Mouse (Mus musculus): Measurements from ENCODE around the gene Acacb. TPM values are rescaled to one million over a fixed set of nuclear protein-coding genes. Genes with fewer than 3 reads are reported as not detected.
A peak's percentile ranks its signal among the peaks of the same experiment; 100 is the strongest.

The Acacb gene
- 12.1 and 13.7 TPM in 2 replicates for polyA plus RNA-seq (2014; fragmentation: Nextera tagmentation; extraction: Ambion mirVana)

DNA sequence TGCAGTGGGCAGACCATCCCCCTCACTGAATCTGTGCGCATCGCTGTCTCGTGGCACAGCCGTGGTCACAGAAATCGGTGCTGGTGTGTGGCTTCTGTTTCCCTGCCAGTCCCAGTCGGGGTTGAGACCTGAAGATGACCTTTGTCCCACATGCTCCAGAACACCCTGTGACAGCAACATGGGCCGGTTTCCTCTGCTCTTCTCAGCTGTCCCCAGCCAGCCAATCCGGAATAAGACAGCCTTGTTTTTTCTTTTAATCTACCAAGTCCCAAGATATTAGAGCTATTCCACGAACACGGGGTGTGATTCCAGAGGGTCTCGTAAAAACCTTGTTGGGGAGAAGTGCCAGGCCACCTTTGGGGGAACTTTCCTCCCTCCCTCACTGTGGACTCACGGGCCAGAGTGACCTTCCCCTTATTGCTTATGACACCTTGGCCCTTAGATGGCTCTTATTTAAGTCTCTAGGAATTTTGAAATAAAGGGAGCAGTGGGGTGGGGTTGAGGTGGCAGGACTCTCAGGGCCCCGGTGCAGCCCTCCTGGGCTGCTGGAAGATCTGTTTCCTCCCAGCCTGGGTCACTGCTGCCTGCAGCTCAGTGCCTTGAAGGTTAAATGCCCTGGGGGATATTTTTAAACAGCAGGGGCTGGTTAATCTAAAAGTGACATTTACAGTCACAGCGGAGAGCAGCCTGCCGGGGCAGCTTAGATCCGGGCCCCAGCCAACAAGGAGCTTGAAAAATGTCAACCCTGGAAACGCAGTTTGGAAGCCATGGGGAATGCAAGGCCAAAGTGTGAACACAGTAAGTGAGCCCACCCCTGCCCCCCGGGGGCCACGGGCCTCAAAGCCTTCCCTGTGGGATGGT, at the start of gene Acacb:
Gene Acacb (plus strand): TSS at position 508 of the 861 bp plus-strand sequence.
- peak; percentile 60 for ATAC-seq (ENCODE audit: insufficient number of reproducible peaks, insufficient read depth, low FRiP score, low read depth)
- Histone ChIP-seq H3K27ac (replicated peaks in 1 of 2; ENCODE audit: control insufficient read depth in 1 of 2, insufficient read depth in 1 of 2, low read depth in 2 of 2, low read length in 2 of 2) (peak within 1 kb of the TSS; percentile 95 to 99), H3K36me3 (ENCODE audit: control insufficient read depth, insufficient read depth, low read length) (no peaks in the 10 kb centered on the region), H3K9ac (ENCODE audit: low read length) (peak within 1 kb of the TSS; percentile 84), H3K27me3 (ENCODE audit: control insufficient read depth, insufficient read depth, low read length) (no peaks in the 10 kb centered on the region), H3K4me2 (ENCODE audit: low read length) (peak within 1 kb of the TSS; percentile 66), H3K4me1 (ENCODE audit: control insufficient read depth in 2 of 2, insufficient read depth in 2 of 2, low read length in 2 of 2) (peaks cover 13 to 26% of the 10 kb centered on the region in 2 experiments), H3K4me3 (ENCODE audit: control insufficient read depth in 1 of 2, insufficient read depth in 1 of 2, low read depth in 1 of 2, low read length in 2 of 2) (peak within 1 kb of the TSS; percentile 43 to 48), H3K9me3 (ENCODE audit: control insufficient read depth, low read length) (0 out of 2 replicates have a peak, but pooled peaks cover 6% of the 10 kb centered on the region)
- 12% methylated on average over 19 of the region's 19 CpGs for WGBS

GRCm38 (mm10) chr5:114099709-114100389, 46.5 kb upstream of the Acacb start:
- Histone ChIP-seq H3K9ac (ENCODE audit: low read length) (peak overlapping the region; percentile 93), H3K9me3 (ENCODE audit: control insufficient read depth, low read length) (no peaks in the 10 kb centered on the region), H3K27ac (replicated peaks in 1 of 2; ENCODE audit: control insufficient read depth in 1 of 2, insufficient read depth in 1 of 2, low read depth in 2 of 2, low read length in 2 of 2) (peak overlapping the region in 1 of 2 experiments; percentile 57; a peak in 1 of 4 replicates), H3K4me1 (ENCODE audit: control insufficient read depth in 2 of 2, insufficient read depth in 2 of 2, low read length in 2 of 2) (peaks cover 8 to 9% of the 10 kb centered on the region in 2 experiments), H3K4me2 (ENCODE audit: low read length) (peak overlapping the region; percentile 83), H3K27me3 (ENCODE audit: control insufficient read depth, insufficient read depth, low read length) (no peaks in the 10 kb centered on the region; the same call in 1 of the 2 replicates), H3K4me3 (ENCODE audit: control insufficient read depth in 1 of 2, insufficient read depth in 1 of 2, low read depth in 1 of 2, low read length in 2 of 2) (peak overlapping the region; percentile 93 to 95), H3K36me3 (ENCODE audit: control insufficient read depth, insufficient read depth, low read length) (peaks cover 11% of the 10 kb centered on the region; the same call in 1 of the 2 replicates)
- peak; percentile 91 for ATAC-seq (ENCODE audit: insufficient number of reproducible peaks, insufficient read depth, low FRiP score, low read depth)
- 8% methylated on average over 37 of the region's 37 CpGs for WGBS

DNA sequence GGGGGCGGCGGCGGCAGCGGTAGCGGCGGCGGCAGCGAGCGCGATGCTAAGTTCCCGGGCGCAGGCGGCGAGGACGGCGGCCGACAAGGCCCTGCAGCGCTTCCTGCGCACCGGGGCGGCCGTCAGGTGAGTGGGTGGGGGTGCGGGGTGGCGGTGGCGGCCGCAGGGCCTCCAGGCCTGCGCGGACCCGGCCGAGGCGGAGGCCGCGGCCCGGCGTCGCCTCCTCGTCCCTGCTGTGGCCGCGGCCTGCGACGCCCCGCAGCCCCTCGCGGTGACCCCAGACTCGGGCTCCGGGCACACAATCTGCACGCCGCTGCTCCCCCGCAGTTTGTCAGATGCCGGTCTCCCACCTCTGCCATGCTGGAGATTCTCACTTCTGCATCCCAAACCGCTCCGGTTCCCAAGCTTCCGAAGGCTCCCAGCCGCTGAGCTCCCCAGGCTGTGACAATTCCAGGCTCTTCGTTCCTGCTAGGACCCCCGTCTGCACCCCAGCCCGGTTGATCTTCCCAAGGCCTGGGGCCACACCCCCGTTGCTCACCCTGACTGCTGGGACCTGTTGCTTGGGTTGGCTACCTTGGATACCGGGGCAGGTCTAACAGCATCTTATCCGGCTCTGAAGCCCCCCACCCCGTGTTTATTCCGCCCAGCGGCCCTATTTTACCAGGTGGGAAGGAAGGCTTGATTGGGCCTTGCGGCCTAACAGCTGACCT, 45.8 kb upstream of the Acacb start:
- peak overlapping the region; percentile 93 for H3K9ac ChIP-seq (ENCODE audit: low read length)

DNA sequence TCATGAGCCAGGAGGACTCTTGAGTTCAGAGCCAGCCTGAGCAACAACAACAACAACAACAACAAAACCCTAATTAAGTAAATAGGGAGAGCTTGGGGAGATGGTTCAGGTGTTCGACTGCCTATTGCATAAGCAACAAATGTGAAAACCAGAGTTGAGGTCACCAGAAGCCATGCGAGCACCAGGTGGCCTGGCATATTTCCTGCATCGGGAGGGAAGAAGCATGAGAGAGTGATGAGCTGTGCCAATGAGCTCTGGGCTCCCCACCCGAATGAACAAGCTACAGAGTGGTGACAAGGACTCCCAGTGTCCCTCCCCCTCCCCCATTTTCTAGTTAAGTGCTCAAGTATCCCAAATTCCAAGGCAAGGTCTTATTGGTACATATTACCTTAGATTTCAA, 44.5 kb upstream of the Acacb start:
- Histone ChIP-seq H3K27ac (replicated peaks in 1 of 2; ENCODE audit: control insufficient read depth in 1 of 2, insufficient read depth in 1 of 2, low read depth in 2 of 2, low read length in 2 of 2) (no peak overlapping the region), H3K27me3 (ENCODE audit: control insufficient read depth, insufficient read depth, low read length) (no peaks in the 10 kb centered on the region; the same call in 1 of the 2 replicates), H3K9me3 (ENCODE audit: control insufficient read depth, low read length) (no peaks in the 10 kb centered on the region), H3K4me1 (ENCODE audit: control insufficient read depth in 2 of 2, insufficient read depth in 2 of 2, low read length in 2 of 2) (peaks cover 8 to 9% of the 10 kb centered on the region in 2 experiments), H3K36me3 (ENCODE audit: control insufficient read depth, insufficient read depth, low read length) (peaks cover 28% of the 10 kb centered on the region), H3K4me3 (ENCODE audit: control insufficient read depth in 1 of 2, insufficient read depth in 1 of 2, low read depth in 1 of 2, low read length in 2 of 2) (no peak overlapping the region), H3K9ac (ENCODE audit: low read length) (no peak overlapping the region), H3K4me2 (ENCODE audit: low read length) (no peak overlapping the region)
- ATAC-seq (ENCODE audit: insufficient number of reproducible peaks, insufficient read depth, low FRiP score, low read depth) = no peak
- WGBS = 82% methylated on average over 4 of the region's 4 CpGs

More for the DNA sequence above, 45.8 kb upstream of the Acacb start:
- peak overlapping the region in 1 of 2 experiments; percentile 57; a peak in 1 of 4 replicates for H3K27ac ChIP-seq (replicated peaks in 1 of 2; ENCODE audit: control insufficient read depth in 1 of 2, insufficient read depth in 1 of 2, low read depth in 2 of 2, low read length in 2 of 2)
- H3K36me3 ChIP-seq (ENCODE audit: control insufficient read depth, insufficient read depth, low read length) = peaks cover 15% of the 10 kb centered on the region
- 4% methylated on average over 39 of the region's 64 CpGs for WGBS
- H3K4me2 ChIP-seq (ENCODE audit: low read length) = peak overlapping the region; percentile 83
- H3K27me3 ChIP-seq (ENCODE audit: control insufficient read depth, insufficient read depth, low read length) = no peaks in the 10 kb centered on the region; the same call in 1 of the 2 replicates
- peak overlapping the region; percentile 93 to 95 for H3K4me3 ChIP-seq (ENCODE audit: control insufficient read depth in 1 of 2, insufficient read depth in 1 of 2, low read depth in 1 of 2, low read length in 2 of 2)
- no peak; the same call in 1 of the 2 replicates for ATAC-seq (ENCODE audit: insufficient number of reproducible peaks, insufficient read depth, low FRiP score, low read depth)
- peaks cover 8 to 9% of the 10 kb centered on the region in 2 experiments for H3K4me1 ChIP-seq (ENCODE audit: control insufficient read depth in 2 of 2, insufficient read depth in 2 of 2, low read length in 2 of 2)
- no peaks in the 10 kb centered on the region for H3K9me3 ChIP-seq (ENCODE audit: control insufficient read depth, low read length)

DNA sequence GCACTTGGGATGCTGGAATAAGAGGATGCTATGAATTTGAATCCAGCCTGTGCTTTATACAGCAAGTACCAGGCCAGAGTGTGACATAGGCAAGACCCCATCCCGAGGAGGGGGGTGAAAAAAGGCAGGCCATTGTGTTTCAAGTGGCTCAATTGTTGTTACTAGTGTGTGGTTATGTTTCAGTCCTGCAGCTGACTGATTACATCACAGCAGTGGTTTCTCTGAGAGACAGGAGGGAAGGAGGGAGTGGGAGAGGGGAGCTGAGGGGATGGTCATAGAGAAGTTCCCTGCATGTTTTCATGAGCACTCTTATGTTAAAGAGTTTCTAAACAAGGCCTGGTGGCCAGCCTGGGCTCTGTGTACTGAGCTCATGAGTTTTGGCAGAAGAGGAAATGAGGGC, 43.5 kb upstream of the Acacb start:
- peaks cover 32% of the 10 kb centered on the region for H3K36me3 ChIP-seq (ENCODE audit: control insufficient read depth, insufficient read depth, low read length)
- no peak for ATAC-seq (ENCODE audit: insufficient number of reproducible peaks, insufficient read depth, low FRiP score, low read depth)
- no peaks in the 10 kb centered on the region for H3K9me3 ChIP-seq (ENCODE audit: control insufficient read depth, low read length)
- no peaks in the 10 kb centered on the region; the same call in 1 of the 2 replicates for H3K27me3 ChIP-seq (ENCODE audit: control insufficient read depth, insufficient read depth, low read length)
- H3K9ac ChIP-seq (ENCODE audit: low read length) = no peak overlapping the region
- 67% methylated on average over 1 of the region's 1 CpGs for WGBS
- H3K4me3 ChIP-seq (ENCODE audit: control insufficient read depth in 1 of 2, insufficient read depth in 1 of 2, low read depth in 1 of 2, low read length in 2 of 2) = no peak overlapping the region
- H3K27ac ChIP-seq (replicated peaks in 1 of 2; ENCODE audit: control insufficient read depth in 1 of 2, insufficient read depth in 1 of 2, low read depth in 2 of 2, low read length in 2 of 2) = no peak overlapping the region
- H3K4me1 ChIP-seq (ENCODE audit: control insufficient read depth in 2 of 2, insufficient read depth in 2 of 2, low read length in 2 of 2) = peaks cover 8 to 9% of the 10 kb centered on the region in 2 experiments
- no peak overlapping the region for H3K4me2 ChIP-seq (ENCODE audit: low read length)

GRCm38 (mm10) chr5:114106391-114106935, 39.9 kb upstream of the Acacb start:
- no peaks in the 10 kb centered on the region for H3K27me3 ChIP-seq (ENCODE audit: control insufficient read depth, insufficient read depth, low read length)
- H3K4me1 ChIP-seq (ENCODE audit: control insufficient read depth in 2 of 2, insufficient read depth in 2 of 2, low read length in 2 of 2) = no peaks in the 10 kb centered on the region
- H3K4me2 ChIP-seq (ENCODE audit: low read length) = no peak overlapping the region
- H3K9me3 ChIP-seq (ENCODE audit: control insufficient read depth, low read length) = peaks cover 6% of the 10 kb centered on the region; the same call in 1 of the 2 replicates
- WGBS = 73% methylated on average over 16 of the region's 16 CpGs
- no peak overlapping the region for H3K4me3 ChIP-seq (ENCODE audit: control insufficient read depth in 1 of 2, insufficient read depth in 1 of 2, low read depth in 1 of 2, low read length in 2 of 2)
- H3K9ac ChIP-seq (ENCODE audit: low read length) = no peak overlapping the region
- no peak for ATAC-seq (ENCODE audit: insufficient number of reproducible peaks, insufficient read depth, low FRiP score, low read depth)
- H3K27ac ChIP-seq (replicated peaks in 1 of 2; ENCODE audit: control insufficient read depth in 1 of 2, insufficient read depth in 1 of 2, low read depth in 2 of 2, low read length in 2 of 2) = no peak overlapping the region
- H3K36me3 ChIP-seq (ENCODE audit: control insufficient read depth, insufficient read depth, low read length) = peaks cover 65% of the 10 kb centered on the region

DNA sequence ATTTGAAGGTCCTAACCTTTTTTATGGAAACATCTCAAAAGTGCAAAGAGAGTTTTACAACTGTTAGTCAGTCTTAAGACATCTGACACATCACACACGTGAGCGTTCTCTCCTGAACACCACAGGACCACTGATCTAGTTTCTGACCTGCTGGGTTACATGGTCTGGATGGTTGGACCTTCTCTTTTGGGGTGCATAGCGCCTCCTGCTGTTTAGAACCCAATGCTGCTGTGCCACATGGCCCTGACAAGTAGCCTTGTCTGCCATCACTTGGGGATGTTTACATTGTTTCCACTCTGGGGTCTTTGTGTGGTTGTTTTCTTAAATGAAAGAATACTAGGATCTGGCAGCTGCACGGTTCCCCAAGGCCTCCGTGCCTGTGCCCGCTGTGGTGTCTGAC, 33.0 kb upstream of the Acacb start:
- H3K4me2 ChIP-seq (ENCODE audit: low read length) = no peak overlapping the region
- peaks cover 6% of the 10 kb centered on the region; the same call in 1 of the 2 replicates for H3K9me3 ChIP-seq (ENCODE audit: control insufficient read depth, low read length)
- no peak for ATAC-seq (ENCODE audit: insufficient number of reproducible peaks, insufficient read depth, low FRiP score, low read depth)
- H3K27me3 ChIP-seq (ENCODE audit: control insufficient read depth, insufficient read depth, low read length) = no peaks in the 10 kb centered on the region
- no peak overlapping the region for H3K4me3 ChIP-seq (ENCODE audit: control insufficient read depth in 1 of 2, insufficient read depth in 1 of 2, low read depth in 1 of 2, low read length in 2 of 2)
- WGBS = 80% methylated on average over 6 of the region's 6 CpGs
- no peaks in the 10 kb centered on the region for H3K4me1 ChIP-seq (ENCODE audit: control insufficient read depth in 2 of 2, insufficient read depth in 2 of 2, low read length in 2 of 2)
- H3K9ac ChIP-seq (ENCODE audit: low read length) = no peak overlapping the region
- H3K27ac ChIP-seq (replicated peaks in 1 of 2; ENCODE audit: control insufficient read depth in 1 of 2, insufficient read depth in 1 of 2, low read depth in 2 of 2, low read length in 2 of 2) = no peak overlapping the region
- H3K36me3 ChIP-seq (ENCODE audit: control insufficient read depth, insufficient read depth, low read length) = peaks cover 95% of the 10 kb centered on the region
